Mouse (Mus musculus) kidney, embryonic 14.5 days (tissue): Measurements from ENCODE around the gene Rpl6. TPM values are rescaled to one million over a fixed set of nuclear protein-coding genes. Genes with fewer than 3 reads are reported as not detected.

Experiments used
- ATAC-seq: fragments of 200-750 bp; cut with Nextera tagmentation; 2 replicates; pipeline ENCODE4 v1.8.0; 2017; ENCODE audit warnings: moderate number of reproducible peaks, mild to moderate bottlenecking, moderate TSS enrichment, moderate library complexity; ENCODE audit not compliant: low FRiP score, low TSS enrichment
- H3K27ac ChIP-seq: fragments of 300-500 bp; sonication (generic); 2 replicates; pipeline ENCODE4 v1.5.1; 2014; ENCODE audit warnings: low read depth, mild to moderate bottlenecking, low read length, moderate library complexity, mixed read lengths
- H3K27me3 ChIP-seq: fragments of 300-500 bp; sonication (generic); 2 replicates; pipeline ENCODE4 v1.6.1; 2014; ENCODE audit warnings: mild to moderate bottlenecking, low read length; ENCODE audit not compliant: control insufficient read depth, insufficient read depth
- H3K36me3 ChIP-seq: fragments of 300-500 bp; sonication (generic); 2 replicates; pipeline ENCODE4 v1.6.1; 2014; ENCODE audit warnings: low read length, mixed read lengths; ENCODE audit not compliant: control insufficient read depth, insufficient read depth
- H3K4me1 ChIP-seq: fragments of 300-500 bp; sonication (generic); 2 replicates; pipeline ENCODE4 v1.6.1; 2014; ENCODE audit warnings: low read length, mixed read lengths; ENCODE audit not compliant: control insufficient read depth, insufficient read depth
- H3K4me2 ChIP-seq: fragments of 300-500 bp; sonication (generic); replicated peaks from 2 replicates; pipeline ENCODE4 v1.6.1; 2014; ENCODE audit warnings: low read depth, mild to moderate bottlenecking, low read length
- H3K4me3 ChIP-seq: fragments of 300-500 bp; sonication (generic); 2 replicates; pipeline ENCODE4 v1.5.1; 2014; ENCODE audit warnings: mild to moderate bottlenecking, low read length
- H3K9ac ChIP-seq: fragments of 300-500 bp; sonication (generic); 2 replicates; pipeline ENCODE4 v1.6.1; 2014; ENCODE audit warnings: low read depth, mild to moderate bottlenecking, low read length, moderate library complexity
- H3K9me3 ChIP-seq: fragments of 300-500 bp; sonication (generic); 2 replicates; pipeline ENCODE4 v1.6.1; 2016; ENCODE audit warnings: low read length; ENCODE audit not compliant: control insufficient read depth
- WGBS: fragments of 180-500 bp; shearing (Covaris S2); extraction: QIAGEN DNeasy Blood & Tissue Kit; methylation state at CpG from one replicate; pipeline ENCODE4 v1.1.7; 2014; 5-methylcytosine and 5-hydroxymethylcytosine counted together
- polyA plus RNA-seq: library from polyadenylated mRNA; unstranded; fragments of >200 nt; fragmentation: Nextera tagmentation; extraction: Ambion mirVana; gene quantifications from 2 replicates; pipeline ENCODE4 v1.2.1, GENCODE M21; 2014

The Rpl6 gene
- polyA plus RNA-seq, 1 experiment from 2014 or later: 738 TPM

- Histone ChIP-seq H3K9me3 (no peaks in the 10 kb centered on the region), H3K9ac (no peak overlapping the region), H3K27ac (no peak overlapping the region), H3K4me2 (no peak overlapping the region), H3K27me3 (no peaks in the 10 kb centered on the region), H3K4me3 (no peak overlapping the region), H3K4me1 (no peaks in the 10 kb centered on the region), H3K36me3 (no peaks in the 10 kb centered on the region)
- WGBS: 82% methylated on average over 1 of the region's 1 CpGs
- no peak for ATAC-seq
These were observed 38.0 kb downstream of the Rpl6 start for GRCm38 (mm10) chr5:121242261-121242660.

GRCm38 (mm10) chr5:121242701-121243100, 38.4 kb downstream of the Rpl6 start:
- Histone ChIP-seq H3K4me3 (no peak overlapping the region), H3K27ac (no peak overlapping the region), H3K9me3 (no peaks in the 10 kb centered on the region), H3K4me2 (no peak overlapping the region), H3K36me3 (no peaks in the 10 kb centered on the region), H3K27me3 (no peaks in the 10 kb centered on the region), H3K9ac (no peak overlapping the region), H3K4me1 (no peaks in the 10 kb centered on the region)
- no peak for ATAC-seq
- 77% methylated on average over 1 of the region's 1 CpGs for WGBS

- H3K9ac ChIP-seq: no peak overlapping the region
- ATAC-seq: no peak
- no peak overlapping the region for H3K27ac ChIP-seq
- no peaks in the 10 kb centered on the region for H3K27me3 ChIP-seq
- H3K36me3 ChIP-seq: no peaks in the 10 kb centered on the region
- no peak overlapping the region for H3K4me2 ChIP-seq
- H3K4me1 ChIP-seq: no peaks in the 10 kb centered on the region
- no peak overlapping the region for H3K4me3 ChIP-seq
- WGBS: 81% methylated on average over 1 of the region's 1 CpGs
- no peaks in the 10 kb centered on the region for H3K9me3 ChIP-seq
These were observed 39.5 kb downstream of the Rpl6 start for GRCm38 (mm10) chr5:121243676-121244364.

- no peak overlapping the region for H3K9ac ChIP-seq
- H3K4me1 ChIP-seq: no peaks in the 10 kb centered on the region
- WGBS: 89% methylated on average over 5 of the region's 5 CpGs
- no peaks in the 10 kb centered on the region for H3K36me3 ChIP-seq
- no peaks in the 10 kb centered on the region for H3K27me3 ChIP-seq
- H3K4me2 ChIP-seq: no peak overlapping the region
- ATAC-seq: no peak
- no peak overlapping the region for H3K27ac ChIP-seq
- no peak overlapping the region for H3K4me3 ChIP-seq
- H3K9me3 ChIP-seq: no peaks in the 10 kb centered on the region
These were observed 40.1 kb downstream of the Rpl6 start for GRCm38 (mm10) chr5:121244365-121244731.

- no peak for ATAC-seq
- Histone ChIP-seq H3K4me1 (no peaks in the 10 kb centered on the region), H3K9me3 (no peaks in the 10 kb centered on the region), H3K36me3 (no peaks in the 10 kb centered on the region), H3K9ac (no peak overlapping the region), H3K4me2 (no peak overlapping the region), H3K4me3 (no peak overlapping the region), H3K27me3 (no peaks in the 10 kb centered on the region), H3K27ac (no peak overlapping the region)
- 70% methylated on average over 7 of the region's 7 CpGs for WGBS
These were observed 40.9 kb downstream of the Rpl6 start for GRCm38 (mm10) chr5:121245201-121245600.

- Histone ChIP-seq H3K36me3 (peaks cover under 1% of the 10 kb centered on the region; the same call in 1 of the 2 replicates), H3K4me3 (no peak overlapping the region), H3K4me2 (no peak overlapping the region), H3K27ac (no peak overlapping the region), H3K9ac (no peak overlapping the region), H3K27me3 (no peaks in the 10 kb centered on the region), H3K9me3 (no peaks in the 10 kb centered on the region), H3K4me1 (no peaks in the 10 kb centered on the region)
- ATAC-seq: no peak
- 75% methylated on average over 3 of the region's 3 CpGs for WGBS
These were observed 44.6 kb downstream of the Rpl6 start for GRCm38 (mm10) chr5:121248766-121249394.

- 95% methylated on average over 3 of the region's 3 CpGs for WGBS
- no peaks in the 10 kb centered on the region for H3K4me1 ChIP-seq
- H3K4me3 ChIP-seq: no peak overlapping the region
- no peaks in the 10 kb centered on the region for H3K27me3 ChIP-seq
- peaks cover 7% of the 10 kb centered on the region; the same call in 1 of the 2 replicates for H3K36me3 ChIP-seq
- no peaks in the 10 kb centered on the region for H3K9me3 ChIP-seq
- ATAC-seq: no peak
- H3K27ac ChIP-seq: no peak overlapping the region
- H3K9ac ChIP-seq: no peak overlapping the region
- H3K4me2 ChIP-seq: no peak overlapping the region
These were observed 45.4 kb downstream of the Rpl6 start for GRCm38 (mm10) chr5:121249693-121250092.

GRCm38 (mm10) chr5:121251813-121252212, 47.5 kb downstream of the Rpl6 start:
- Histone ChIP-seq H3K4me2 (no peak overlapping the region), H3K9me3 (no peaks in the 10 kb centered on the region), H3K9ac (no peak overlapping the region), H3K4me1 (no peaks in the 10 kb centered on the region), H3K4me3 (no peak overlapping the region), H3K36me3 (peaks cover 10% of the 10 kb centered on the region; the same call in 1 of the 2 replicates), H3K27ac (no peak overlapping the region), H3K27me3 (no peaks in the 10 kb centered on the region)
- no peak for ATAC-seq
- 56% methylated on average over 8 of the region's 8 CpGs for WGBS

GRCm38 (mm10) chr5:121253816-121254497, 49.7 kb downstream of the Rpl6 start:
- peaks cover 16% of the 10 kb centered on the region; the same call in 1 of the 2 replicates for H3K36me3 ChIP-seq
- H3K27ac ChIP-seq: no peak overlapping the region
- H3K9me3 ChIP-seq: no peaks in the 10 kb centered on the region
- H3K4me2 ChIP-seq: no peak overlapping the region
- H3K9ac ChIP-seq: no peak overlapping the region
- no peaks in the 10 kb centered on the region for H3K27me3 ChIP-seq
- WGBS: 91% methylated on average over 18 of the region's 18 CpGs
- ATAC-seq: no peak
- H3K4me1 ChIP-seq: no peaks in the 10 kb centered on the region
- H3K4me3 ChIP-seq: no peak overlapping the region
